Mouse (Mus musculus): ENCODE data around the gene Lrrk1. TPM values are rescaled to one million over a fixed set of nuclear protein-coding genes. Genes with fewer than 3 reads are reported as not detected.
A peak's percentile ranks its signal among the peaks of the same experiment; 100 is the strongest.

Gene Lrrk1
- total RNA-seq, 2 experiments from 2014 or later: 4.8 to 6.9 TPM

DNA sequence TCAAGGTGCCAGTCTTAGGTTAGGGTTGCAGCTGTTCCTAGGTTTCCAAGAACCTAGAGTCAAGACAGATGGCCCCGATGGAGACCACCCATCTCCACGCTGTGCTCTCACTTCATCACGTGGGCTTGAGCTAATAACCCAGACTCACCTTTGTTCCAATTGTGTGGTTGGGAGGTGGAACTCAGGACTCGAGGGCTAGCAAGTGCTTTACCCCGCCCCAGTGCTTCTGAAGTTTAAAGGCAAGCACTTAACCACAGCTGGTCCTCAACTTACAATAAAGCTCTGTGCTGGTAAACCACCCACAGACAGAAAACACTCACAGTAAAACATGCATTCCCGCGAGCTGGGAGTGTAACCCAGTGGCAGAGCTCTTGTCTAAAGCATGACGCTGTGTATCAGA, 204.7 kb downstream of the Lrrk1 start:
- DNase-seq: no peak
- intact Hi-C loops (cut with DNase I; ENCODE audit: low total_unique reads): loop anchor here (5.0 kb wide), 1 partner anchor 76 kb away; the partner anchor contains the start of gene Chsy1

DNA sequence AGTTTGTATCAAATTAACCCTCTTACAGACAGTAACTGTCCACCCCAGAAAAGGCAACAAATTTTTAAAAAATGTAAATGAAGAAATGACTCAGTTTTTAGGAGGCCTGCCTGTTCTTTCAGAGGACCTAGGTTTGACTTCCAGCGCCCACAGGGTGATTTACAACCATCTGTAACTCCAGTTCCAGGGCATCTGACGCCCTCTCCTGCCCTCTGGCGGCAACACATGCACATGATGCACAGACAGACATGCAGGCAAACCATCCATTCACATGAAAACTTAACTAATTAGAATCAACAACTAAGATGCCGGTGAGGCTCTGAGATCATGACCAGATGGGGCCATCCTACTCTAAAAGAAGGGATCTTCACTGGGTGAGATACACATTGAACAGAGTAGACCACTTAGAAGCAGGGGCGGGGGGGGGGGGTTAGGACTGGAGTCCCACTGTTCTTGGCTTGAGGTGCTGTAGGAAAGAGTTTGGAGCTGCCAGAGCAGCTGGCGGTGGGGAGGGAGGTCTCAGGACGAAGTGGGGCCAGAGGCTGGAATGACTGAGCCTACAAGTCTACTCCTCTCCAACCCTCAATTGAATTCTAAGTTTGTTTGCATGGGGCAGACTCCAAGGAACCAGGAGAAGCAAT, 206.0 kb downstream of the Lrrk1 start:
- intact Hi-C loops (cut with DNase I; ENCODE audit: low total_unique reads): loop anchor here (5.0 kb wide), 1 partner anchor 75 kb away; the partner anchor contains the start of gene Chsy1
- no peak for DNase-seq

DNA sequence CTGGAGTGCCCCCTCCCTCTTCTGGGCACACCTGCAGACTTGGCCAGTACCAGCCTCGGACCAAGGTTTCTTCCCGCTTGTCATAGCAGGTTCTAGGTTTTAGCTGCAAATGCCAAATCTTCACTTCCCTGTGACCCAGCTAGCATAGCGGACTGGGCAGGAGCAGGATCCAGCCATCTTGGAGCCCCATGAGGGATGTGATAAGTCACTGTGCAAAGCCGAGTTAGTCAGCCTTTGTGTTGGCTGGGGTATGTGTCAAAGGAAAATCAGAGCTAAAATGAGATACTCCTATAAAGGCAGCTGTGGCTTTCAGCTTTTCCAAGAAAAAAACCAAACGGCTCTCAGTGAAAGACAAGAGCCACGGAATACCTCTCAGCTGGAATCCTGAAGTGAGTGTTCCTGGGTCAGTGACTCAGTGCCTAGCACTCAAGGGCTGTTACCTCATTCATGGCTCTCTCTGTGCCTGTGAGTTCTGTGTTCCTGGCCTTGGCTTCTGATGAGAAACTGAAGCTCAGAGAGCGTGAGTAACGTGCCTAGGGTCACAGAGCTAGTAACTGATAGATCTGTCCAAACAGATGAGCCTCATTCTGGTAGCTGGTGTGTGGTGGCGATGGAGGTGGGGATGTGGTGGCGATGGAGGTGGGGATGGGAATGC, 207.3 kb downstream of the Lrrk1 start:
- intact Hi-C loops (cut with DNase I; ENCODE audit: low total_unique reads): loop anchor here (5.0 kb wide), 1 partner anchor 74 kb away; the partner anchor contains the start of gene Chsy1
- DNase-seq: no peak

DNA sequence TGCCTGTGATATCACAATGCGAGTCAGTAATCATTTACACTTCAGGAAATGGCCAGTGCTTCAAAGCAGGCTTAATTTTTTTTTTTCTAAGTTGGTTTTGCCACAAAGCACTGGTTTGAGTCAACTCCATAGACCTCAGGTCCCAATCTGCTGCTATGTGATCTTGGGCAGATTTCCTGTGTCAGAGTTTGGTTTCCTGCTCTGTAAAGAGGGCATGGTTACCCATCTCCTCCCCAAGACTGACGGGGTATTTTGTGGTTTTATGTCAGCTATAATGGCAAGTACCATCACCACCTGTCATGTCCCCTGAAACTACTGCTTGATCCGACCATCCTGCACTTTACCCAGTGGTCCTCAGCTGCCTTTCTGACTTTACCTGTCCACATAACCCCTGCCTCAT, 207.9 kb downstream of the Lrrk1 start:
- no peak for DNase-seq
- intact Hi-C loops (cut with DNase I; ENCODE audit: low total_unique reads): loop anchor here (5.0 kb wide), 1 partner anchor 73 kb away; the partner anchor contains the start of gene Chsy1

DNA sequence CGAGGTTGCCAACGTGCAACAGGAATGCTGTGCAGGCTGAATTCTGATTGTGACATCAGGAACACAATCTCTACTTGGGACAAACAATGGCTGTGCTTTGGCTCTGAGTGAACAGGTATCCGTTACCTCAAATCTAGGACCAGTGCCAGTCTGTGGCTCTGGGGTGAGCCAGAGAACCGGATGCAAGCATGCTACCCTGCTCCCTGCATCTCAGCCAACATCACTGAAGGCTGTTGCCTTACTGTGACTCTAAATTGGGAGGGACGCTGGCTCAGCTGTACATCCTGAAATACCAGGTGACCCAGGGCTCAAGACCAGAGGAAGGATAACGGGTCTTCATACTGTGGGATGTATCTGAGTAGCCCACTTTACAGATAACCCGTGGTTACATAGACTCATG, 208.4 kb downstream of the Lrrk1 start:
- intact Hi-C loops (cut with DNase I; ENCODE audit: low total_unique reads): loop anchor here (5.0 kb wide), 1 partner anchor 72 kb away; the partner anchor contains the start of gene Chsy1
- DNase-seq: no peak

DNA sequence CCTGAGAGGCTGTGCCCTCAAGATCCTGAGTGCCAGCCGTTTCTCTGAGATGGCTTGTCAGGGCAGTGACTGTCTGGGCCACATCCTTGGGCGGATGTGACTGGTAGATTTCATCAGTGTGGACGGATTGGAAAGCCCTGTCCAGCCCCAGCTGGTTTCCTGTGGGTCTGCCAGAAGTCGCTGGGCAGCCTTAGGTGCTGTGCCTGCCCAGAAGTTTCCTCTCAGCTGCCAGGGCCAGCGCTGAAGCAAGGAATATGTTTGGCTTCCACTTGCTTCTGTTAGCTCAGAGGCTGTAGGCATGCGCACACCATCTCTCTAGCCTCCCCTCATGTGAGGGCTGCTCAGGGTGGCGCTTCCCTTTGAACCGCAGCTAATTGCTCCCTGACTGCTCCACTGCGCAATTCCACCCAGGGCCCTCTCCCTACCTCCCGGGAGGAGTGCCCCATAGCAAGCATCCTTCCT, 209.0 kb downstream of the Lrrk1 start:
- intact Hi-C loops (cut with DNase I; ENCODE audit: low total_unique reads): no loop called here
- peak; percentile 76 for DNase-seq

DNA sequence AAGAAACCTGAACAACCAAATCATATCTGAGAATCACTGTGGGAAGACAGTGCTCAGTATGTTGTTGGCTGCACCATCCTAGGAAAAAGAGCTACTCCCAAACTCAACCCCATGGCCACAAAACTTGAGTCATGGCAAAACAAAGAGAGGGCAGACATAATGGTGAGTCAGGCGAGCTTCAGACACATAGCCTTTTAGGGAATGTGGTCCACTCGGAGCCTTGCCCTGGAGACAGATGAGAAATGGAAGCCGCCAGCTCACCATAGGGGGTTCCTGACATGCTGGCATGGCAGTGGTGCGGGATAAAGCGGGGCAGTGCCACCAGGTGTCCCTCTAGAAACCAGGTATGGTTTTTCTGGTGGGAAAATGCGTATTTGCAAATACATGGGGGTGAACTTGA, 210.0 kb downstream of the Lrrk1 start:
- no peak for DNase-seq
- intact Hi-C loops (cut with DNase I; ENCODE audit: low total_unique reads): no loop called here

DNA sequence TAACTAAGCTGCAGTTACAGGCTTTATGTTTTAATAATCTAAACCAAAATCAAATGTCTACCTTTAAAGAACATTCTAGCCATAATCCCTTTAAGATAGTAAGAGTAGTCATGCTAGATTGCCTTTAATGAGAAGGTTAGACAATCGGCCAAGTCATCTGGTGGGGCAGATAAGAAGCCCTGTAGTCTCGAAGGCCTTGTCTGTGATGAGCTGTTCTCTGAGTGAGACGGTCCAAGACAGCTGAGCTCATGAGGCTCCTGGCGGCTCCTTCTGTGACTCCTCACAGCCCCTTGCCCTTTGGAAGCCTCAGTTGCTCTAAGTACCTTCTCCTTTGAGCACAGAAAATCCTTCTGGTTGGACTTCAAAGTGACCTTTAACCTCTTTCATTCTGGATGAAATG, 211.2 kb downstream of the Lrrk1 start:
- DNase-seq: no peak
- intact Hi-C loops (cut with DNase I; ENCODE audit: low total_unique reads): no loop called here

Small RNA genes within 50 kb of the gene (microRNA-seq; reads per million reads assigned to microRNA genes)
- gene Mir7057: 0 reads per million in 2 experiments

Other genes with a start within 250 kb of the Lrrk1 start
- gene Gm10974, start 22.4 kb downstream of the Lrrk1 start, total RNA-seq (2021): not detected
- 1 to 10 TPM; 2.1 to 6.0 TPM for gene Aldh1a3, start 39.2 kb upstream of the Lrrk1 start, total RNA-seq (2021)

Data from gastrocnemius, postnatal 14 days (tissue).